Mouse (Mus musculus) Muller cell, postnatal 12 days (primary cell): ENCODE measurements around the gene Gm9844.
"Not testable (repeated sequence)": the region's sequence is repeated elsewhere in the genome, so short reads cannot be mapped to it uniquely, and the experiment has no call there.

Source experiments
- DNase-seq: peaks from one replicate; pipeline ENCODE4 v3.0.0-alpha.2; 2015; ENCODE audit errors: inconsistent ontology term

Gm9844 gene

DNA sequence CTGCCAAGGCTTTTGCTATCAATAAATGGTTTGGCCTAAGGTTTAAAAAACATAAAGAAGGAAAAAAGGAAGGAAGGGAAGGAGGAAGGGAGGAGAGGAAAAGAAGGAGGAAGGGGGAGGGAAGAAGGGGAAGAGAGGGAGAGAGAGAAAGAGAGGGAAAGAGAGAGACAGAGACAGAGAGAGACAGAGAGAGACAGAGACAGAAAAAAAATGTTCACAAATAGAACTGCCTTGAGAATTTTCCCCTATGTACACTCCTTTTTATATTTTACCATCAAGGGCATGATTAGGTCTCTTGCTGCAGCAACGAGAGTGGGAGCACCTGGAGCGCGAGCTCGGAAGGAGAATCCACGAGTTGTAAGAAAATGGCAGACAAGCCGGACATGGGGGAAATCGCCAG, at the start of gene Gm9844:
Gene Gm9844, plus strand, starts transcription at position 301 of the 400 bp plus-strand sequence.
- DNase-seq, result no peak

DNA sequence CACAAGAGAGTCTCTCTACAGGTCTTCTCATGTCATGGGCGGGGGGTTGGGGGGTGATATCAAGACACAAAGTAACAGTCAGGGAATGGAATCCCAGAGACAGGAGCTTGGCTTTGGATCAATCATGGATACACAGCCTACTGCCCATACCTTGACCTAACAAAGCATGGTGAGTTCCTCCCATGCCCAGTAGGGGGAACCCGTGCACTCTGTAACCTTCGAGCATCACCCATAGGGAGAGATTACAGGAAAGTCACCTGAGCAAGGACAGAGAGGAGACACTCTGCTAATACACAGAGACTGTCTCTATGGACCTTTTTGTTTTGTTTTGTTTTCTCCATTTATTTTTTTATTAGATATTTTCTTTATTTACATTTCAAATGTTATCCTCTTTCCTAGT, 44.5 kb upstream of the Gm9844 start:
- peak; percentile 67 for DNase-seq

DNA sequence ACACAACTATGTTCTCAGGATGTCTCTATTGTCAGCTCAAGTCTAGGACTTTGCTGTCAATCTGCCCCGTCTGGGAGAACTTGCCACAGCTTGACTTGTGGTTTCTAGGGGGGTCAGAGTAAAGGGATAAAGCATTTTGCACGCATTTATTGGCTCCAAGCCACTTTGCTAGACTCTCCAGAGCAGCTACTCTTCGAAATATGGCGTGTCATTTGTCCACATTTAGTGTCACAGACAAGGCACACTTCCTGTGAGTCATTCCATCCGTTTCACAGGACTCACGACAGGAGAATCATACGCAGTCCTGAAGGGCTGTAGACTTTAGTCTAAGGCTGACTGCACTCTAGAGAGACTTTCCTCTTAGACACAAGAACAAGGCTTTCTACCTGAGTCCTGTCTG, 37.6 kb upstream of the Gm9844 start:
- DNase-seq, result no peak

DNA sequence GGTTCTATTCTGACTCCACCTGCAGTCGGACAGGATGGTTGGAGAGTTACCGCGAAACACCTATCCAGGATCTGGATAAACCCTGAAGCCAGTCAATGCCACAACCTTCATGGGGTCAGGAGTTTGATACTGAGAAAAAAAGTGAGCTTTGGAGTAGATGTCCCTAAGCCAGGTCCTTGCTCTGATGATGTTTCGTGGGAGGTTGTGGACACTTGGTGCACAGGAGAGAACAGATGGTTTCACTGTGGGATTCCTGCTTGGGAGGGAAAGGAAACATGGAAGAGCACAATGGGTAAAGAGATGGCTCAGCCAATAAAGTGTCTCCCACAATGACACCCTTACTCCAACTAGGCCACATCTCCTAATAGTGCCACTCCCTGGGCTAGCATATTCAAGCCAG, 34.8 kb upstream of the Gm9844 start:
- no peak for DNase-seq

DNA sequence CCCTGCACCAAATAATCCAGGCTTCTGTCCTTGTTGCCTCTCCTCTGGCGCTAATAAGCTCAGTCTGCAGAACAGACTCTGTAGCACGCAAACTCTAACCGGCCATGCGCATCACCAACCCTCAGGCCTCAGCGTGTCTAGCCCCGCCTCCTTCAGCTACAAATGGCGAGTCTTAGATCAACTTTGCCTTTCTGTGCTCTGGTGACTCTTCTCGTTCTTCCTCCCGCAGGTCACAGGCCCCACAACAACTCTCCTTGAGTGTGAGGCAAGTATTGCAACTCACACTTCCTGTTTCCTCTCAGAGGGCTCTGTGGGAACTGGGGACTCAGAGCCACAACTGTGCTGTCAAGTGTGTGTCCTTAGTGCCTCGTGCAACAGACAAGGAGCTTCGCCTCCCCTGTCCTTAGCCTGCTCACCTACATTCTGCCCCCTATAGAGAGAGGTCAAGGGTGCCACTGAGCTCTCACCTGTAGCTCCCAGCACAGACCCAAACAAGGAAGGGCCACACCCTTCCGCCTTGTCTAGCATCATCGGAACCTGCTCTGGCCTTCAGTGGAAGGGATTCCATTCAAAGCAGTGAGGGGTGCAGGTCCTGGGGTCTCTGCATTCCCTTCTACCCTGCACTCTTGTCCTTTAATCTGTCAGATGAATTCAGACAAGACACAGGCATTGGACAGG, 23.1 kb upstream of the Gm9844 start:
- not testable (repeated sequence) for DNase-seq

DNA sequence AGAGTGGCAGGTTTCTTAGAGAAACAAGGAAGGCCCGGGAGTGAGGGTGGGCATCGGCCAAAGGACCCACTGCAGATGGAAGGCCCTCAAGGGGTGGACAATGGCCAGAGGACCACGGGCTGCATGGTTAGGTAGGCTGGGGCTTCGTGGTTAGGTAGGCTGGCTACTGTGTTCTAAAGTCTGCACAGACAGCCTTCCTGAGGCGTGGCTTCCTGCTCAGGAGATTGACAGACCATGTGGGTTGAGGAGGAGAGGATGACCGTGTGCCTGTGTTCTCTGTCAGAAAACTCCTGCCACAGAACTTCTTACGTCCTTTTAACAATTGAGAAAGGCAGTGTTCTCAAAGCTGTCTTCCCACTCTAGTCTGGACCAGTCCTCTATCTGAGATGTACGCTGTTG, 22.6 kb upstream of the Gm9844 start:
- no peak for DNase-seq

DNA sequence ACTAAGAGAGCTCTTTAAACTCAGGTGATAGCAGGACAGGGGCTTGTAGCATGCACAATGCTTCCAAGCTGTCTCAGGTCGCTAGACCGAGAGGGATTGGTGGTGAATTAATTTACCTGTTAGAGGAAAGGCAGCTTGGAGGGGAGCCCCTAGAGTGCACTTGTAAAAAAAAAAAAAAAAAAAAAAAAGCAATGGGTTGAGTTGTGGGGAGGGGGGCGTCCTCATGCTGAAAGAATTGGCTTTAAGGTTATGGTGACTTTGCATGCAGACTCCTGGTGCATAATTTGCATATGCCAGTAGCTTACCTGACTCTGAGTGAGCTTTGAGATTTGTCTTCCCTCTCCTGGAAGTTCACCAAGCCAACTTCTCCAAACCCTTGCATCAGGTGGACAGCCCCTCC, 21.7 kb upstream of the Gm9844 start:
- no peak for DNase-seq

DNA sequence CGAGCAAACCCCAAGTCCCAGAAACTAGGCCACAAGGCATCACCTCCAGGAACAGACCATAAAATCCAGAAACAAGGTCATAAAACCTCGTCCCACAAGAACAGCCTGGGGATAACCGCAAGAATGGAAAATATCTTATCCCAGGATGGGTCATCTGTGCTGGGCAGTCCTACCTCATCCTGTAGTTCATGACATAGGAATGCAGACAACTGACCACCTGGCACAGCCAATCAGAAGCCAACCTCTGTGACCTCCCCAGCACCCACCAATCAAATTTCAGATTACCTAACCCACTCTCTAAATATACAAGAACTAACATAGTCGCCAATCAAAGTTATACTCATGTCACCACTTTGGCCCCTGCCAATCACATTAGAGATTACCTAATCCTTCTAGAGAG, 21.0 kb upstream of the Gm9844 start:
- DNase-seq, result no peak

DNA sequence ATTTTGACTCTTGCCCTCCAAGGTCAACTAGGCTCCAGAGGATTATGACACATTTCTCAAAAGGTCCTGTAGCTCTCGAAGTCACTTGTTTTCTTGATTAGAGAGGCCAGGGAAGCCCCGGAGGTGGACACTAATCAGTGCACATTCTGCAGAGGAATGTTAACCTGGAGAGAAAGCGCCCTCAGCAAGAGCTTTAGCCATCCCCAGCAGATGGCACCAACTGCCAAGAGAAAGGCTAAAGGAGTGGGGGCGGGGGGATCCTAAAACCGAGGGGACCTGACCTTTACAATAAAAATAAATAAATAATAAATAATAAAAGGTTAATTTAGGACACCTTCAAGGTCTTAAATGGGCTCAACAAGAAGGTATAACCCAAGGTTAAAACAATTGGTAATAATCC, 17.9 kb upstream of the Gm9844 start:
- no peak for DNase-seq

DNA sequence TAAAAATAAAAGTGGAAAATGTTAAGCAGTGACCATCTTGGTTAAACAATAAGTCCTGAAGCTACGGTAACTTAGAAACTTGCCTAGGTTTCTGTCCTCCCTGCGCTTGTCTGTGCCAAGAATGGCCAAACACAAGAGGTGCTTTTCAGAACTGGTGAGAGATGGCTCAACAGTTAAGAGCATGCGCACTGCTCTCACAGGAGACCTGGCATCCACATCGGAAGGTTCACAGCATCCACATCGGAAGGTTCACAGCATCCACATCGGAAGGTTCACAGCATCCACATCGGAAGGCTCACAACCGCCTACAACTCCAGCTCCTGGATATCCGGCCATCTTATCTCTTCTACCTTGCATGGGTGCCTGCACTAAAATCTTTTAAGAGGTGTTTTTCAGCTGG, 16.8 kb upstream of the Gm9844 start:
- DNase-seq, result no peak

DNA sequence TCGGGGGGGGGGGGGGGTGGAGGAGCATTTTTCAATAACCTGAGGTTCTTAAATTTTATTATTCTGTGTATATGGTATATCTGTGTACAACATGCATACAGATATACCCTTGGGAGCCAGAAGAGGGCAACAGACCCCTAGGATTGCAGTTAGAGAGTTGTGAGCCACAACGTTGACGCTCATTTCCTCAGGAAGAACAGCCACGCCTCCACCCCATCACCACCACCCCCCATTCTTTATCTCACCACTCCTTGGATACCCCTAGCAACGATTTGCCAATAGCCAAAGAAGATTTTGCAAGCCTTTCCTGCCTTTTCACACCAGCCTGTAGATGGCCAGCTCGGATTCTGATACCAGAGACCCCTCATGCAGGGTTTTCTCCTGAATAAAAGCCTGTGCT, 16.3 kb upstream of the Gm9844 start:
- no peak for DNase-seq

DNA sequence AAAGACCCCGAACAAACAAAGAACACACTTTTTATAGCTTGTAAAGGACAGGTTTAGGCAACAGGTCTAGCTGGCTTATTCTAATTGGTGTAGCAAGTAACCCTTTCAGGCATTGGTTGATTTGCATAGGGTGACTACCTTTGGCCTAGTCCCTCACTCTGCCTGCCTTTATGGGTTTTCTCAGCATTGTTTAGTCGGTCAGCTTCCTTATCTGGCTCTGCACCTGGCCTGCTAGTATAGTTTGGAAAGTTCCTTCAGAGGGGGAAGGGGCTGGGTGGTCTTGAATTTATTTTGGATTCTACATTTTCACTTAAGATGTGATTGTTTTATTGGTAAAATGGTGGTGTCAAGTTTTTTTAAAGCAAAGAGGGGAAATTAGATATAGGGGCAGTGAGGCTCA, 15.4 kb upstream of the Gm9844 start:
- not testable (repeated sequence) for DNase-seq

DNA sequence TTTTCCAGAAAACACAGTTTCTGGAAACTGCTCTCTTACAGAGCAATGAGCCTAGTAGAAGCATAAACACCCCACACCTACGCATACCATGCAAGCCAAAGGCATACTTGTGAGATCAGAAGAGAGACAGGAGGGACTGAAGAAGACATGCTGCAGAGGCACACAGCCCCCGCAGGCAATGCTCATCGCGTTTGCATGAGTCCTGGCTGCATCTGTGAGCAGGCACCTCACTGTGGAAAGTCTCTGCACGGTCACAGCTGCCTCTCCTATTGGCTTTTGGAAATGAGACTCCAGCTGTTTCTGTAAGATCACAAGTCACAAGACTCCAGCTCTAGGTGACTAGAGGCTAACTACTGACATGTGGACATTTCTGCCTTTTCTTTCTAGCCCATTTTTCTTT, 11.9 kb upstream of the Gm9844 start:
- no peak for DNase-seq

DNA sequence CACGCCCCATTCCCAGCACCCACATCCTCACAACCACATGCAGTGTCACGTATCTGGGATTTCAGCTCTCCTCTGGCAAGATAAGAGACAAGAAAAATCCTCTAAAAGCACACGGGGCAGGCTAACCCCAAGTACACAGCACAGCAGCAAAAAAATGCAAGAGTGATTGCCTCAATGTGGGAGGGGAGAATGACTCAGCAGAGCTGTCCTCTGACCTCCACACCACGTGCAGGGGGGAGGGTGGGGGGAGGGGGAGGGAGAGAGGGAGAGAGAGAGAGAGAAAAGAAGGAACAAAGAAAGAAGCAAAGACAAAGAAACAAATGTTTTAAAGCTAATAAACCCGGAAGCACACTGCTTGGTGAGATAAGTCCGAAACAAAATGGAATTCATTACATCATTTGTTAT, 11.1 kb upstream of the Gm9844 start:
- peak; percentile 53 for DNase-seq

DNA sequence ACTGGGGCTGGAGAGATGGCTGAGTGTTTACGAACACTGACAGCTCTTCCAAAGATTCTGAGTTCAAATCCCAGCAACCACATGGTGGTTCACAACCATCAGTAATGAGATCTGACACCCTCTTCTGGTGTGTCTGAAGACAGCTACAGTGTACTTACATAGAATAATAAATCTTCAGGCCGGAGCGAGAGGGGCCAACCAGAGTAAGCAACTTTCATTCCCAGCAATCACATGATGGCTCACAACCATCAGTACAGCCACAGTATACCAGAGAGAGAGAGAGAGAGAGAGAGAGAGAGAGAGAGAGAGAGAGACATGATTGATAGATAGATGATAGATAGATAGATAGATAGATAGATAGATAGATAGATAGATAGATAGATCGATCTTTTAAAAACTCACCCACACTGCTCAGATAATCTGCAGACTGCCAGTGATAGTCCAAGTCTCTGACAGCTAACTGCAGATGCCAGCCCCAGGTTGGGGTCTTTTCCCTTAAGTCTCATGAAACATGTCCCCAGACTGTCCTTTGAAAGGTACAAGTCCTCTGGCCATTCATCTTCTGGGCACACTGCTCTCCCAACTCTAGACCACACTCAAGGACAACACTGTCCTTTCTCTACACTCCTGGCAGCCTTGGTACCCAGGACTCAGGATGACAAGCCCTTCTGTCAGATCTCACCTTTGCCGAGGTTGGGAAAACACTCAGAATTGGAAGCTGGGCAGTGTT, 10.3 kb upstream of the Gm9844 start:
- DNase-seq, result no peak

DNA sequence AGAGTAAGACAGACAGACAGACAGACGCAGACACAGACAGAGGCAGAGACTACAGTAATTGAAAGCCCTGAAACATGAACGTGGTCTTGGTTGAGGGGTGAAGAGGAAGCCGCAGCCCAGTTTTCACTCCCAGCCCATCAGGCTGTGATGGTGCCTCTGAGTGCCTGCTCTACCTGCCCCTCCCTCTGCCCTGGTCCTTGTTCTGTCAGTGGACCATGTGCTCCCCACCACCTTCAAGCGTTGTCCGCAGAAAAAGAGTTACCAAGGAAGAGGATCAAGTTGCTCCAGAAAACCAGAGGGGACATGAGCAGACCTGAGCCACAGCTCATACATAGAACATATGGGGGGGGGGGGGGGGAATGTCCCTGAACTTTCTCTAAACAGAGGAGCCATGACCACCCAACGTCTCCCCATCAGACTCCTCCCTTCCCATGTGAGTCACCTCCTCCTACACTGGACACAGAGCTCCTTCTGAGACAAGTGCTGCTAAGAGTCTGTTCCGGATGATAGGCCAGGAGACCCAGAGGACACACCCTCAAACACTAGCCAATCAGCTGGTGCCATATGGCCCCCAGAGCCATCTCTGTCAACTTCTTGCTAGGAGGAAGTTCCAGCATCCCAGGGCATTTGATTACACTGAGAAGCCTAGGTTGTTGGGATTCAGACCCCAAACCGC, 9.3 kb upstream of the Gm9844 start:
- DNase-seq, result no peak

DNA sequence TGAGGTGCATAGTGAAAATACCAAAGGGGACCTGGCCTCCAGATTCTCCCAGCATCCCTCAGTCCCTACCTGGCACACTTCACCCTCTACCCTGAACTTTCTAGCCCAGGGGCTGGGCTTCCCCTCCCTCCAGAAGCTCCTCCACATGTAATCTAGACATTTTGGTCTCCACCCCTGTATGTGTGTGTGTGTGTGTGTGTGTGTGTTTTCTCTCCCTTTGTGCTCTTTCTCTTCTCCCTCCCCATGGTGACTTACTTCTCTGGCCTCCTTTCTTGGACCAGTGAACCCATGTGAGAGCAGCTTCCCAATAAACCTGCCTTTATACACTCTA, 8.8 kb upstream of the Gm9844 start:
- DNase-seq, result no peak

DNA sequence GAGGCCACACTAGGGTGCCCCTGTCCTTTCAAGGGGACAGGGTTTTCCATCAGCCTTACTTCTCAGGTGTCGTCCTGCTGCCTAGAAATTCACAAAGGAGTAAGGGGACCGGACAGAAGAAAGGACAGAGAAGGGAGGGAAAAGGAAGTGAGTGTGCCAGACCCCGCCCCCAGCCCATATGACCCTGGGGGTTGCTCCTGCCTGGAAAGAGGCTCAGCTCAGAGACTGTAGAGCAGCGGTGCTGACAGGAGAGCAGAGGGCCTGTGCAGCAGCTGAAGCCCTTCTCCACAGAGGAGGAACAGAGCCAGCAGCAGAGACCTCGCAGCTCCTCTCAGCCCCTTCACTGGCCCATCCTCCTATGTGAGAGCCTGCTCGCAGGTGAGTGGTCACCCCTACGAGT, 8.3 kb upstream of the Gm9844 start:
- no peak for DNase-seq

DNA sequence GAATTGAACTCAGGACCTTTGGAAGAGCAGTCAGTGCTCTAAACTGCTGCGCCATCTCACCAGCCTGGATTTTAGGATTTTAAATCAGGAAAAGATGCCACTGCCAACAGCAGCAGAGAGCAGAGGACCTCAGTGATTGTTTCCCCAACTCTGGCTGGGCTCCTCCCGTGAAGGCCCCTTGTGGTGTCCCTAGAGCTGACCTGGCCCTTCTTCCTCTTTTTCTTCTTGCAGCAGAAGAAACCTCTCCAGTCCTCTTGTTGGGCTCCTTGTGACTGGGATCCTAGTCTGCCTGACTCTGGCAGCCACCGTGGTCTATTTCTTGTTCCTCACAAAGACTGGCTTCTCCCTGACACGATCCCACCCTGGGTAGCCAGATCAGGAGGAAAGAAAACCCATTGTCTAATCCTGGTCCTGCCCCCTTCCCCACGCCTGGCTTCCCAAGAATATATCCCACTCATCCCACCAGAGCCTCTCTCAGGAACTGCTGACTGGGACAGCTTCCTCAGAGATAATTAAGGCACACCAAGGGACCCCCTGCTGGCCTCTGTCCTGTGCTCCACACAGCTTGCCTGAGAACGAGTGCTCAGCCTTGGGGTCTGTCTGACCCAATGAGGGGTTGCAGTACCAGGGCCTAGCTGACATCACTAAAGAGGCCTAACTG, 5.4 kb upstream of the Gm9844 start:
- no peak for DNase-seq

DNA sequence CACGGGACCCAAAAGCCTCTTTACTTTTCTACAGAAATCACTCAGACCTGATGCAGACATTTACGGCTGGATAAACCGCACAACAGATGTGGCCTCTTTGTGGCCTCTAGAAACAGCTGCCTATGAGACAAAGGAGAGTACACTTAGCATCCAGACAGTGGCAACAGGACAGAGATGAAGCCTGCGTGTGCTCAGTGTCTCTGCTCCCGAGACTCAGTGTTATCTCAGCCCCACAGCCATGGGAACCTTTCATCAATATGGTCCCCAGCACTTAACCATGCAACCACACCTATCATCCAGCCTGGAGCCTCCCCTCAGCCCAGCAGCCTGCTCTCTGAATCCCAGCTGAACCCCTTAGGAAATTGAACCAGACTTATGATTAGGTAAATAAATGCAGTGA, 2.8 kb upstream of the Gm9844 start:
- DNase-seq, result no peak

DNA sequence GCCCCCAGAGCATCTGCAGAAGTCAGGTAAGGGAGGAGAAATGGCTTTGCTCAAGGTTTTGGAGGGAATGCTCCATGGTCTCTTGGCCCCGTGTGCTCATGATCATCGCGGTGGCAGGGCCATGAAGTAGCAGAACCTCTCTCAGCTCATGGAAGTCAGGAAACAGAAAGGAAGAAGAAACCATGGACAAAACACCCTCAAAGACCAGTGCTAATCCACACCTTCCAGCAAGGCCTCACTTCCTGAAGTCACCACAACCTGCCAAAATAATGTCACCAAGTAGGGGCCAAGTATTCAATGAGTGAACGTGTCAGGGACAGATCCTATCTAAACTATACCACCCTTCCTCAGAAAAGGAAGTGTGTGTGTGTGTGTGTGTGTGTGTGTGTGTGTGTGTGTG, 840 bp downstream of the Gm9844 start:
- DNase-seq, result no peak

DNA sequence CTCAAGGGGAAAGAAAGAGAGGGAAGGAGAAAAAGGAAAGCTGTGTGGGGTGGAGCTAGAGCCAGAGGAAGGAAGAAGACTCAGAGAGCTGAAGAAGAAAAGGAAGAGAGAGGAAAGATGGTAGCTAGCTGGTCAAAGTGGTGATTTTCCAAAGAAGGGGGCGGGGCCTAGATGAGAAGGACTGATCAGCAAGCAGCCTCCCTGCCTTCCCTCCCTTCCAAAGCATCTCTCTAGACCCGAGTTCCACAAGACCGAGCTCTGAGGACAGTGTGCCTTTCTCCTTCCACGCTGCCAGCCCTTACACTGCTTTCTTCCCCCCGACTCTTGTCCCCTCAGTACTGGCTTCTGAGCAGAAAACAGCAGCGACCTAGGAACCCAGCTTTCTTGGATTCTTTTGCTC, 2.1 kb downstream of the Gm9844 start:
- DNase-seq, result no peak

DNA sequence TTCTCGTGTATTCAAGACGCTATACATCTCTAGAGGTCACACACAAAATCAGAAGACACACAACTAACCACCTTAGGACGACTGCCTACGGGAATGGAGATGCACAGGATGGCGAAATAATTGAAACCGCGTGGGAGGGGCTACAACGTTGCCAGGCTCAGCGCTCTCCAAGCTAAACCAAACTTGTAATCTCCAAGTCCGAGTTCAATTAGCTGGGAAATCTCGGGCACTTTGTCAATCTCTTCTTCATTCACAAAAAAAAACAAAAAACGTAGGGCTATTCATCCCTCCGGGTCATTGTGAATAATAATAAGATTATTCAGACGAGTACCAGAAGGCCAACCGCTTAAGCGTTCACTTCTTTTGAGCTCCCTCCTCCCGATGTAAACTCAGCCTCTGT, 7.1 kb downstream of the Gm9844 start:
- DNase-seq, result no peak
